Mouse (Mus musculus) adrenal gland, adult (tissue): ENCODE data around the gene Siah3.

ENCODE experiments used
- DNase-seq, 2 experiments: peaks; one replicate each; pipeline ENCODE4 v3.0.0; 2022 to 2023; ENCODE audit warnings: low spot score in 1 of 2; ENCODE audit not compliant: inconsistent age in 2 of 2

The Siah3 gene

GRCm38 (mm10) chr14:75463171-75463570, 7.4 kb downstream of the Siah3 start:
- DNase-seq: peak in 1 of 2 experiments; percentile 18

- no peak for DNase-seq
Observed at GRCm38 (mm10) chr14:75468941-75469340, 13.2 kb downstream of the Siah3 start.

GRCm38 (mm10) chr14:75473061-75473930, 17.5 kb downstream of the Siah3 start:
- DNase-seq: peak; percentile 76 to 86

DNA sequence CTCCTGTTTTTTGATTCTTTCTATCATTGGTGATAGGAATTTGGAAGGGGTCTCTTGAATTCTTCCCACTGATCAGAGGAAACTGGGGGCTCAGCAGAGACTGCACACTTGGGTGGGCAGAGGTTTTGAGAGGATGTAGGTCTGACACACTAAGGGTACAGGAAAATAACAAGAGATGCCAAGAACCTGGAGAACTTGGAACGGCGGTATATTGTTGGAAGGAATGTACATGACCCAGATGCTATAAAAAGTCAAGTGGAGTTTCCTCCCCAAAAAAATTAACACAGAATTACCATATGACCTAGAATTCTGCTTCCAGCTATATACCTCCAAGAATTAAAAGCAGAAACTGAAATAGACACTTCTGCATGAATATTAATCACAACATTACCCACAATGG, 20.1 kb downstream of the Siah3 start:
- no peak for DNase-seq

- DNase-seq: peak; percentile 9 to 28
Observed at GRCm38 (mm10) chr14:75482231-75483175, 26.7 kb downstream of the Siah3 start.

DNA sequence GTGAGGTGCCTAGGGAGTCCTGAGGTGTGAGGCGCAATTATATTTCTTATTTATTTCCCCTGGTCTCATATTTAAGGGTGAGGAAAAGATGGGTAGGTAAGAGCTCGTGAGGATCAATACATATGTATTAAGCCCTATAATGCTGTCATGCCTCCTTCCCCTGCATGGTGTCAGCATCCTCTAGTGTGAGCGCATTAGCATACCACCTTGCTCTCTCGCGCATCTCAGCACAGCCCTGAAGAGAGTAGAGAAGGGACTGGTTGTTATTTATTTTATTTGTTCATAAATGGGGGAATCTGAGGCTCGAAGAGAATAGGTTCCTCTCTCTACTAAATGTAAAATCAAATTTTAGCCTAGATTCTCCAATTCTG, 27.4 kb downstream of the Siah3 start:
- DNase-seq: no peak

DNA sequence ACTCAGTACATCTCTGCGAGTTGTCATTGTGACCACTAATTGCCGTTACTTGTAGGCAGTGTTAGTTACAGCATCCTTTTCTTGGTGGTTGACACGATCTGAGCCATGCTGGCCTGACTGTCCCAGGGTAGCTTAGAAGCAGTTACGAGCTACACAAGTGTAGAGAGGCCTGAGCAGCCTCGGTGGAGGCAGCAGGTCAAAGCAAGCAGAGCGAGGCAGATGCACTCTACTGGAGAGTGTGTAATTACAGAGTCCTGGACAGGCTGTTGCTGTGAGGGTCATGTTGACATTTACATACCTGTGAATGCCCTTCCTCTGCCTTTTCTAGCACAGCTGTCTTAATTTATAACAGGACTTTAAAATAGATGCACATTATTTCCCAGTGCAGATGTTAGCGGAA, 32.1 kb downstream of the Siah3 start:
- no peak for DNase-seq

GRCm38 (mm10) chr14:75493555-75494194, 37.9 kb downstream of the Siah3 start:
- DNase-seq: no peak

GRCm38 (mm10) chr14:75494926-75495325, 39.1 kb downstream of the Siah3 start:
- DNase-seq: no peak

- no peak for DNase-seq
Observed at GRCm38 (mm10) chr14:75501501-75501990, 45.8 kb downstream of the Siah3 start.

- peak in 1 of 2 experiments; percentile 36 for DNase-seq
Observed at GRCm38 (mm10) chr14:75502446-75502845, 46.7 kb downstream of the Siah3 start.

- DNase-seq: no peak
Observed at GRCm38 (mm10) chr14:75504255-75504654, 48.5 kb downstream of the Siah3 start.

DNA sequence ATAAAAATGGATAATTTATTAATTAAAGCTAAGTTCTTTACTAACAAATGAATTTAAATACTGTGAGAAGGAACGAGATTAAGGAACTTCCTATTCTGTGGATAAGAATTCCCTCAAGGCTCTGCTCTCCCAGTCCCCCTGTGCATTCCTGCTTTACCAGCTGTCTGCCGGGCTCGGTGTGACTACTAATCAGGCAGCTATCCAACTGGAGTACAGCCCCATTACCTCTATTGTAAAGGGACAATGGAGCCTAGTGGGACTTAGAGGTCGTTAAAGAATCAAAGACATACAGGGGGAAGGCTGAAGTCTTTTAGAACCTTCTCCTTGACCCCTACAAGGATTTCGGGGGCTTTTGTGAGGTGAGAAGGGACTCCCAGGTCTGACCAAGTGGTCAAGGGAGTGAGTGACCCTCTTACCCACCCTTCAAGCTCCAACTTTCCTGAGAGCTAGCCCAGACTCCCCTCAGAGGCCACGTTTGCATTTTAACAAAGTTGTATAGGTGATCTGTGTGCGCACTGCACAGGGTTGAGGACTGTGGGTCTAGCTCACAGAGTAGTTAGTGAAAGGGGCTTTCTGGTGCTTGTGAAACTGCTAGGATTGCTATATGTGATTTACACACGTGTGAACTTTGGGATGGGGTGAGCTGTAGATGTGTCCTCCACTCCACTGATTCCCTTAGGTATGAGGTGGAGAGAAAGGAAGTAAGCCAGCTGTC, 49.5 kb downstream of the Siah3 start:
- DNase-seq: no peak

GRCm38 (mm10) chr14:75506246-75506645, 50.5 kb downstream of the Siah3 start:
- DNase-seq: no peak

DNA sequence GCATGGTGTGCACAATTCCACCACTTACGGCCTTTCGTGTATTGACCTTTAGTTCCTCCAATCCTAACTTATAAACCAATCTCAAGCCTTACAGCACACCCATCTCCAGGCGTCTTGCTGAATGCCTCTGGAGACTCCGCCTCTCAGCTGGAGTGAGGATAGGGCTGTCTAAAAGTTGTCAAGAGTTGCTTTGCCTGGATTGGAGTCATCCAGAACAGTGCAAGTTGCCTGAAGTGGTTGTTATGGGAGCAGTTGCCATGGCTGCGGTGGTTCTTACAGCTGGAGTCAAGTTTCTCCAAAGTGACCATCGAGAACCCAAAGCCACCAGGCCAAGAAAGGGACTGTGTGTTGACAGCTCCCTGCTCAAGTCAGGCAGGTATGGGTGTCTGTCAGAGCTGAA, 54.3 kb downstream of the Siah3 start:
- DNase-seq: no peak

GRCm38 (mm10) chr14:75512946-75513345, 57.2 kb downstream of the Siah3 start:
- no peak for DNase-seq

DNA sequence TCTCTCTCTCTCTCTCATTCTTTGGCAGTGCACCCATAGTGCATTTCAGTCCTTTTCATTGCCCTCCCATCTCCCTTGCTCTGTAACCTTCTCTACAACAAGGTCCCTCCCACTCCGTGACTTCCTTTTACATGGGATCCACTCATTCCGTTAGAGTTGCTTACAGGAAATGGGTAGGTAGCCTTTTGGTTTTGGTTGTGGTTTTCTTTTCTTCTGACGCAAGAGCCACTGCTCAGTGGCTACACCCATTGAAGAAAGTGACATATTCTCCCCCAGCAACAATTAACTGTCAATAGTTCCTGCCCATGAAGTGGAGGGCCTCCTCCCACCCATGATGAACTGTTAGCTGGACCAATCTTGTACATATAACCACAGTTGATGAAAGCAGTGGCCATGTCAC, 60.4 kb downstream of the Siah3 start:
- DNase-seq: no peak

GRCm38 (mm10) chr14:75516917-75517595, 61.3 kb downstream of the Siah3 start:
- no peak for DNase-seq

GRCm38 (mm10) chr14:75518196-75518887, 62.6 kb downstream of the Siah3 start:
- no peak for DNase-seq
